Mouse (Mus musculus) cerebellum, adult 2 months (tissue): ENCODE results near the gene Gdf7.
A peak's percentile ranks its signal among the peaks of the same experiment; 100 is the strongest.

Experiments used
- CTCF ChIP-seq: fragments of 200-500 bp; IDR thresholded peaks from 2 replicates; pipeline ENCODE4 v1.5.1; 2011; ENCODE audit warnings: low read depth, mild to moderate bottlenecking, control low read depth, low read length, moderate library complexity, borderline replicate concordance; ENCODE audit not compliant: insufficient read depth
- POLR2A ChIP-seq: fragments of 200-500 bp; IDR thresholded peaks from 2 replicates; pipeline ENCODE4 v1.6.1; 2011; ENCODE audit warnings: low read length, control low read depth, borderline replicate concordance; ENCODE audit not compliant: insufficient read depth

- TF ChIP-seq POLR2A (no peak), CTCF (peak; percentile 85; the same call in 1 of the 2 replicates)
Measured at GRCm38 (mm10) chr12:8306432-8306831, 4.7 kb upstream of the Gdf7 start.
